Mouse (Mus musculus) induced T-regulatory cell, adult 2 months (primary cell): ENCODE measurements around the gene Gm44973.
"Not testable (repeated sequence)": the region's sequence is repeated elsewhere in the genome, so short reads cannot be mapped to it uniquely, and the experiment has no call there.

Experiments
- DNase-seq: peaks from one replicate; pipeline ENCODE4 v3.0.0-alpha.2; 2012; ENCODE audit warnings: low read depth

The Gm44973 gene

DNA sequence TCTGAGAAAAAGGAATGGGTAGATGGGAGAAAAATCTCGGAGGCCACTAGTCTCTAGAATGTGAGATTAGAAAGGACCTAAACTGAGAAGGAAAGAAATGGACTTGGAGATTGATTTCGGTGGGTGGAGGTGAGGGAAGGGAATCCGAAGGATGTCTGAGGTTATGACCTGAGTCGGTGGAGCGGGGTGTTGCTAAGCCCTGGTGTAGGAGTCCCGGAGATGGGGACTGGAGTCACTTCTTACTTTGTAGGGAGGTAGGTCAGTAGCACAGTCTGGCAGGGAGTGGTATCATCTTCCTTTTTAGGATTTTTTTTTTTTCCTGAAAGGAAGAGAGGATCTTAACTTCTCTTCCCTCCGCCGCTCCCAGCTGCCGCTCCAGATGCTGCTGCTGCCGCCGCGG, 37.1 kb downstream of the Gm44973 start:
- peak; percentile 48 for DNase-seq

DNA sequence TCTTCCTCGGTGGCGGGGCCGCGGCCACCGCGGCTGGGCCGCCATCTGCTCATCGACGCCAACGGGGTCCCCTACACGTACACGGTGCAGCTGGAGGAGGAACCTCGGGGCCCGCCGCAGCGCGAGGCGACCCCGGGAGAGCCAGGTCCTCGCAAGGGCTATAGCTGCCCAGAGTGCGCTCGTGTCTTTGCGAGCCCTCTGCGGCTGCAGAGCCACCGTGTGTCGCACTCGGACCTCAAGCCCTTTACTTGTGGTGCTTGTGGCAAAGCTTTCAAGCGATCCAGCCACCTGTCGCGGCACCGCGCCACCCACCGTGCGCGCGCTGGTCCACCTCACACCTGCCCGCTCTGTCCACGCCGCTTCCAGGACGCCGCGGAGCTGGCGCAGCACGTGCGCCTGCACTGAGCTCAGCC, 37.6 kb downstream of the Gm44973 start:
- DNase-seq: no peak

DNA sequence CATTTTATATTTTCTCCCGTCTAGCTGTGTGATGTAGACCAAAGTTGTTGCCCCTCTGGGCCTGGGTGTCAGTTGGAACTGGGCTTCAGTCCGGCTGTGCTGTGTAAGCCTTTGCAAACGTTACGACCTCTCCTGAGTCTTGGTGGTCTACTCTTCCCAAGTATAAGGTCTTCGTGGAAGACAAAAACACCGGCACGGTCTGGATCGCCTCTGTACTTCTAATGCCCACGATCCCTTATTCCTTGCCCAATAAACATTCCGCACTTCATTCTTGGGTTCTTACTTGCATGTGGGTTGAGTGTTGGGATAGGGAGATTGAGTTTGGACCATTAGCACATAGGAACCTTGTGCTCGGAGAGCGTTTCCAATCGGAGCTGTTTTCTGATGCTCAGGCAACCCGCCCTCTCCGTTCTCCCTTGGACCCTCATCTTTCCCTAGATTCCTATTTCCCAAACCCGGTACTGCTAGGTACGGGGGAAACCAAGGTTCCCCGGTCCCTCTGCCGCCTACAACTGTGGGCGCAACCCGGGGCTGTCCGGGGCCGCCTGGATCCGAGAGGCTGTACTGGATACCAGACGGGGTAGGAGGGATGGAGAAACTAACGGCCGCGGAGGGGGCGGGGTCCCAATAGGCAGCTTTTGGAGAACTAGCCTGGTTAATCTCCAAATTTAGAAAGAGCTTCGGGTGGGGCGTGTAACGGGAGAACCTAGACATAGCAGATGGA, 38.3 kb downstream of the Gm44973 start:
- DNase-seq: no peak

DNA sequence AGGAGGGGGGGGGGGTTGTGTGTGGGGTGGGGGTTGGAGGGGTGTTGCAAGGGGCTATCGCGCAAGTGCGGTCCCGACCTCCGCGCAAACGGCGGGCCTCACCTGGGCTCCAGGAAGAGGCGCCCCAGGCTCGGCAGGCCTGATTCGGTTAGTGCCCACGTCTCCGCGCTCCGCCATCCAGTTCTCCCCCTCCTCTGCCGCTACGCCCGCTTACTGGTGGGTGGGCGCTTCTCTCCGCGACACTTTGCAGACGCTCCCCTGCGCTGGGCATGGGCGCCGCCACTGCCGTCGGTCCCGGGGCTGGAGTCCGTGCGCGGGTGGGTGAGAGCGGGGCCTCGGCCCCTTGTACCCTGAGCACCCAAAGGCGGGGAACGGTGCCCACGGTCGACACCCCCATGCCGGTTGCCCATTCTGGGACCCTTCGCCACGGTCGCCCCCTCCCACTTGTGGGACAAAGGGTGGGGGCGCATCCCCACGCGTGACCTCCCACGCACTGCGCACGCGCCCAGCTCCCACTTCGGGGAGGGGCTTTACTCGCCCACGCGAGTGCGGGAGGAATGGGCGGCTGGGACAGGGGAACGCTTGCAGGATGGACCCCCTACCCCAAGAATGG, 41.5 kb downstream of the Gm44973 start:
- DNase-seq: no peak

DNA sequence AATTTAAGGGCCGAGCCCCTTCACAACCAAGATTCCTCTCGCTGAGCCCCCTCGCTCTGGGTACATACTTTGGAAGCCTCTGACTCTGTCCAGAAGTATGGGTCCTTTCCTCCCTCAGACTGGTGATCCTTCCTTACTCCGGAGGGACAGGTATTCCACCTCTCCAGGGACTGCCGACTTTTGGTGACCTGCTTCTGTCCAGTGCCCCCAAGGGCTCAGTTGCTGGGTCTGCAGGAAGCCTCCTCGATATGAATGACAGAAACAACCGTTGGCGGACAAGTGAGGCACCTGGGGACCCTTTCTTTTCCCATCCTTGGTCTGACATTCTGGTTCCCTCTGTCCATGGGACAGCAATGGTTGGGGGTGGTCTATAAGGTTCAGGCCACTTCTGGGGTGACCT, 42.1 kb downstream of the Gm44973 start:
- no peak for DNase-seq

DNA sequence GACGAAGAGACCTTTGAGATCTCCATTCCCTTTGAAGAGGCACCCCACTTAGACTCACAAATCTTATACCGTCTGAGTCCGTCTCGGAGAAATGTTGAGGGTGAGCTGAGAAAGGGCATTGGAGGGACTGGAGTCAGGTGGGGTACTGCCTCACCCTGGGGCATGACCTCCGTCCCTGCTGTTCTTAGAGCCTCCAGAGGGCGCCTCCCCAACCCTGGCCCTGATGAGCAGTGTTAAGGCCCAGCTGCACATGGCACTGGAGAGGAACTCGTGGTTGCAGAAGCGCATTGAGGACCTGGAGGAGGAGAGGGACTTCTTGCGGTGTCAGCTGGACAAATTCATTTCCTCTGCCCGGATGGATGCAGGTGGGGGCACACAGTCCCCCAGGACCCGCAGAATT, 42.5 kb downstream of the Gm44973 start:
- DNase-seq: peak; percentile 40

DNA sequence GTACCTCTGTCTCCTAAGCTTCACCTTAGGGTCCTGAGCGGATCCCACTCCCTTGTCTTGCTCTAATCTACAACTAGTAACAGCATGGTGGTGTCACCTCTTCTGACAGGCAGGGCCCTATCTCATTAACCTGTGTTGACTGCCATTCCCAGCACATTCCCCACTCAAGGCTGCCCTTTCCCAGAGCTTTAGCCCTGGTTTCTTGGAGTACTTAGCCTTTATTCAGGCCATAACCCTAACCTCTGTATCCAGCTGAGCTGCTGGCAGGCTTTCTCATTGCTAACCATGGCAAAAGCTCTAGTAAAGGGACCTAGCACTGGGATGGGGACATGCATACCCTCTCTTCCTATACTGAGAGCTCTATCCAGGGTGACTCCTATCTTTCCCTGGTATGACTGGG, 43.3 kb downstream of the Gm44973 start:
- no peak for DNase-seq

DNA sequence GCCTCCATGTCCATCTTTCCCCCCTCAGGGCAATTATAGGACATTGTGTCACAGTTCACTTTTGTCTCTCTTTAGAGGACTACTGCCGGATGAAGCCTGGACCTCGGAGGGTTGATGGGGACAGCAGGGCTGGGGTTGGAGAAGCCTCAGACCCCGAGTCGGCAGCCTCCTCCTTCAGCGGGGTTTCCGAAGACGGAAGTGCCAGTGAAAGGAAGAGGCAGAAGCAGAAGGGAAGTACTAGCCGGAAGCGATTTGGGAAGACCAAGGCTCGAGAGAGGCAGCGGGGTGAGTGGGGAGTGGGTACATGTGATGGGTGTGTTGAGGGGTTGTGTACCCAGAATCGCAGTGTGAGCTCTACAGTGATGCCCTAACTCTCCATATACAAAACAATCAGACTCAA, 44.1 kb downstream of the Gm44973 start:
- no peak for DNase-seq

DNA sequence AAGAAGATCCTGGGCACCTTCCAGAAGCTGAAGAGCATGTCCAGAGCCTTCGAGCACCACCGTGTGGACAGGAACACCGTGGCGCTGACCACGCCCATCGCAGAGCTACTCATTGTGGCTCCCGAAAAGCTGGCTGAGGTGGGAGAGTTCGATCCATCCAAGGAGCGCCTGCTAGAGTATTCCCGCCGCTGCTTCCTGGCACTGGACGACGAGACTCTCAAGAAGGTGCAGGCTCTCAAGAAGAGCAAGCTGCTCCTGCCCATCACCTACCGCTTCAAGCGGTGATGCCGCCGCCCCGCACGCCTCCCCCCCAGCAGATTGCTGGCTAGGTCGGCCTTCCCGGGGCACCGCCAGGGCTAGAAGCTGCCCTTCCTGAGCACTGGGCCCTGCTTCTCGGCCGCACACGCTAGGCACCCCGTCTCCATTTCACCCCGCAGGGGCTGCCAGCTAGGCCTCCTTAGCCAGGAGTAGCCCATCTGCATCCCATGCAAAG, 45.0 kb downstream of the Gm44973 start:
- peak; percentile 86 for DNase-seq

DNA sequence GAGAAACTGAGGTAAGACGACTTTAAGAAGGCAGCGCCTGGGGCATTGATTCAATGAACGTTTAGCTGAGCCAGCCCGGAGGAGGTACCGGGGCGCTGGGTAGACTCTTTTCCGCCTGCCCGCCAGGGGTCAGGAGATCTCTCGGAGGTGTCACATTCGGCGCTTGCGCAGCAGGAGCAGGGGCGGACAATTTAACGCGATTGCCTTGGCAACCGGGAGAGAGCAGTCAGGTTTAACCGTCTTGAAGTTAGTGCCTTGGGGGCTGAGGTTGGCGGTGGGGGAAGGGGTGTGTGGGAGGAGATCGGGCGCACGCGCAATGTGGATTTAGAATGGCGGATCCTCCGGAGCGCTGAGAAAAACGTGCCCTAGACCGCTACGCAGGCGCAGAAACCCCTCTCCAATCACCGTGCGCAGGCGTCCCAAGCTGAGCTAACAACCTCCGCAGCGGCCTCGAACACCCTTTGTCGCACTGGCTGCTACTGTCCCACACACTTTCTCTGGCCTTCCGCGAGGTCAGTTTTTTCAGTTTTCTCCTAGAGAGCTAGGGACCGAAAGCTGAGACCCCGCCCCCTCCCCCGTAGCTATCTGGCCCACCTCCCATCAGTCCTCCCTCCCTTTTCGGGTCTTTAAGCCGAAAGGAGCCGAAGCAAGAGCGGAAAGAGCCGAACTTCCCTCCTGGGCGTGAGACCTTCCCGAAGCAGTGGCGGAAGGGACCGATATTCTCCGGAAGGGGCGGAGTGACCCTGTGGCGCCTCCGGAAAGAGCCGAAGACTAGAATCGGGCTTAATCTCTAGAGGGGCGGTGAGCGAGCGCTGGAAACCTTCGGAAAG, 45.9 kb downstream of the Gm44973 start:
- DNase-seq: peak; percentile 99

DNA sequence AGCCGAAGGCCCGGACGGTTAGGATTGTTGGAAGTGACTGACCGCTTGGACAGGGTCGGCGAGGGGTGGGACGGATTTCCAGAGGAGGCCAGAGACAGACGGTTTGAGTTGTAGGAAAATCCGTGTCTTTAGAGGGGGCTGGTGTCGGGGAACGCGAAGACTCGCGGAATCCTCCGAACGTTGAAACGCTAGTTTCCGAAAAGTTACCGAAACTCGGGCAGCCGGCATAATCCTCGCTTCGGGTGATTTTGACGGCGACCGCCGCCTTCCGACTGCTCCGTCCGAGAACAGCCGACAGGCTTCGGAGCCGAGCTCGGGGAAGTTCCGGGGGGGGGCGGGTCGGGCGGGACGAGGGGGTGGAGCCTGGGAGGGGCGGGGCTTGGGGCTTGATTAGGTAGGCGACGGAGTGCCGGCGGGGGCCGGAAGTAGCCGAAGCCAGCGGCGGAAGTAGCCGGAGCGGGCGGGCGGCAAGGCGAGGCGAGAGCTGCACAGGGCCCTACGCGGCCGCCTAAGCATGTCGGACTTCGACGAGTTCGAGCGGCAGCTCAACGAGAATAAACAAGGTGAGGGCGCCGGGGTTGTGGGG, 46.6 kb downstream of the Gm44973 start, which contains the start of gene U2af2:
U2af2 (plus strand) TSS at position 370 of the 586 bp plus-strand sequence.
- peak; percentile 95 for DNase-seq

DNA sequence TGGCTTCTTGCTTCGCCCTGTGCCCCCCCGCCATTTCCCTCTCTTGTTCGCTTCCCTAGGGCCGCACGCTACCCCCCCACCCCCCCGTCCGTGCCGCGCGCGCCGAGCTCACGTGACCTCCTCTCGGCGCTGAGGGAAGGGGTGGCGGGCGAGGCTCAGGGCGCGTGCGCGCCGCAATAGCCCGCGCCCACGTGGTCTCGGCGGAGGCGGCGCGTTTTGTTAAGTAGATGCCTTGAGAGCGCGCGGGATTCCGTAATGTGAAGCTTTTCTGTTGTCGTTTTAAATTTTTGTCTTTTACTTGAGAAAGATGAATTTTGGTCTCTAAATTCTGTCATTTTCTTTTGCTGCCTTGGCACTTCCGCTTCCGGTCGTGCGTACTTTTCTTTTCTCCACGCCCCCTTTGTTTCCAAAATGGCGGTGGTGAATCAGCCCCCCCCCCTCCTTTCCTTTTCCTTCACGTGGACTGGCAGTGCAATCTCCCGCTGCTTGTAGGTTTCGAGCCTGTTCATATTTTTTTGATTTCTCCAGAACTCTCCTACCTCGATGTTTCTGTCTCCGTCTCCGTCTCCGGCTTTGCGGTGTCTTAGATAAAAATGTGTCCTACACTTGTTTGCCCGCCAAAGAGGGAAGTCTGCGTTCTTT, 47.2 kb downstream of the Gm44973 start:
- DNase-seq: peak; percentile 96

DNA sequence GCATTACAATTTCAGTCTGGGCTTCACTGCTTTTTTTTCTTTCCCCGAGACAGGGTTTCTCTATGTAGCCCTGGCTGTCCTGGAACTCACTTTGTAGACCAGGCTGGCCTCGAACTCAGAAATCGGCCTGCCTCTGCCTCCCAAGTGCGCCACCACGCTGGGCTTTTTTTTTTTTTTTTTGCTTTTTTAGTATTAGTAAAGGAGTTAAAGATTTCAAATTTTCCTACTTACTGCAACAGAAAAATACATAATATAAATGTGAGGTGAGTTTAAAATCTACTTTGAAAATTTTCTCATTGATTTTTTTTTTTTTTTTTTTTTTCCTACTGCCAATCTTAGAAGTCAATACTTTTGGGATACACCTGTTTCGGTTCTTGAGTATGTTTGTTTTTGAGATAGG, 49.6 kb downstream of the Gm44973 start:
- no peak for DNase-seq

DNA sequence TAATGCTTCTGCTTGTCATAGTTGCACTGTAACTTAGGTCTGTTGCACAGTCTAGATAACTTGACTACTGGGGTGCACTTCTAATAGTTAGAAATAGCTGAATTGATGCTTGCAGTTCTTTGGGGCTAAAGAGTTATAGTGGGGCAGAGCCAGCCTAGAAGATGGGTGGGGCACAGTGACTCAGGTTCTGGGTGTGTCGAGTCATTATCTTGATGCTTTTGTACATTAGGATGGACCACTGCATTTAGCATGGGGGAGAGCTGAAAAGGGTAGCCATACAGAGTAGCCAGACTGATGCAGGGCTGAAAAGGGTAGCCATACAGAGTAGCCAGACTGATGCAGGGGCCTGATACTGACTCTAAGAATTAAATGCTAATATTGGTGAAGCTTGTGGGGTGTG, 58.3 kb downstream of the Gm44973 start:
- no peak for DNase-seq

DNA sequence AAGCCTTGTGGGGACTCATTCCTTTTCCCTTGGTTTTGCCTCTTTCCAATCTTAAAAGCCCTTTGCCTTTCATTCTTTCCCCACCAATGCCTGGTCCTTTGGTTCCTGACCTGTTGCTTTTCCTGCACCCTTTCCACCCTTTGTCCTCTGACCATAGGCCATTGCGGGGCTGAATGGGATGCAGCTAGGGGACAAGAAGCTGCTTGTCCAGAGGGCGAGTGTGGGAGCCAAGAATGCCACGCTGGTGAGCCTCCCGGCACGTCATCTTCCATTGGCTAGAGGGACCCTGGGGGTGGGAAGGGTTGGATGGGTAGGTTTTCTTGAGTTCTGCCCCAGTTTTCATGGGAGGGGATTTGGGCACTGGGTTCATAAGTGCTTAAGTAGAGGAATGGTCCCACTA, 59.7 kb downstream of the Gm44973 start:
- no peak for DNase-seq

DNA sequence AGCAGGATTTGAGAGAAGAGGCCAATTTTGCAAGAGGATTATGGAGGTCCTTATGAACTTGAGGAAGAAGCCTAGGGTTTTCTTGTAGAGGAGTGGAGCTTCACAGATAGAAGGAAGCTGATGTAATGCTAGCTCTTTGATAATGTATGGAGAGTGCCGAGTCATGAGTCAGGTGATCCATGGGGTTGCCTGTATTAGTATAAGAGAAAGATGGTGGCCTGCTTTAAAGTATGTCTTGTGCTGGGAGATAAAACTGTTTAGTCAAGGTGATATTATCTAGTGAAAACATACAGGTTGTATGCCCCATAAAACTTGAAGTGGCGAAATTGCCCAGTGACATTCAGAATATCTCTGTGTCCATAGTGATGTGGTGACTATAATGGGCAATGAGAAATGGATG, 61.6 kb downstream of the Gm44973 start:
- no peak for DNase-seq

DNA sequence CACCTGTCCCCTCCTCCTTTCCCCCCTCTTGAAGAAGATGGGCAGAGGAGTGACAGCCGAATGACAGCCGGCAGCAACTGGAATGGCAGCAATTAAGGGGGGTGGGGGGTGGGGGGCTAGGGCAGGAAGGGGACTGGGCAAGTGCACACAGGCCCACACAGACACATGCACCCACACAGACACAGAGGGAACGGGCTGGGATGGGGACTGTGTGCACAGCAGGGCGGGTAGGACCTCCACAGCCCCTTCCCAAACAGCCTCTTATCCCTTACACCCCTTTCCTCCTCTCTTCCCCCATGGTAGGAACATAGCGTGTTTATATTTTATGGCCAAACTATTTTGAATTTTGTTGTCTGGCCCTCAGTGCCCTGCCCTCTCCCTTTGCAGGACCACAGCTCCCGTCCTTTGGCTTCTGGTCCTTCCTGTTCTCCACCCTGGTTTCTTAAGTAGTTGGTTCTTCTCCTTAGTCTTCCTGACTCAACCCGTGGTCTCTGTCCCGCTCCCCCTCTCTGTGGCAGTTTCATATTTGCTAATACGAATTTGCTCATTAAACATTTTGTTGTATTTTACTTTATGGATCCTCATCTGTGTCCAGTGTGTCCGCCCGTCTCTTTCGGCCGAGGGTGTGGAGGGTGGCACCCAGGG, 64.2 kb downstream of the Gm44973 start:
- not testable (repeated sequence) for DNase-seq

DNA sequence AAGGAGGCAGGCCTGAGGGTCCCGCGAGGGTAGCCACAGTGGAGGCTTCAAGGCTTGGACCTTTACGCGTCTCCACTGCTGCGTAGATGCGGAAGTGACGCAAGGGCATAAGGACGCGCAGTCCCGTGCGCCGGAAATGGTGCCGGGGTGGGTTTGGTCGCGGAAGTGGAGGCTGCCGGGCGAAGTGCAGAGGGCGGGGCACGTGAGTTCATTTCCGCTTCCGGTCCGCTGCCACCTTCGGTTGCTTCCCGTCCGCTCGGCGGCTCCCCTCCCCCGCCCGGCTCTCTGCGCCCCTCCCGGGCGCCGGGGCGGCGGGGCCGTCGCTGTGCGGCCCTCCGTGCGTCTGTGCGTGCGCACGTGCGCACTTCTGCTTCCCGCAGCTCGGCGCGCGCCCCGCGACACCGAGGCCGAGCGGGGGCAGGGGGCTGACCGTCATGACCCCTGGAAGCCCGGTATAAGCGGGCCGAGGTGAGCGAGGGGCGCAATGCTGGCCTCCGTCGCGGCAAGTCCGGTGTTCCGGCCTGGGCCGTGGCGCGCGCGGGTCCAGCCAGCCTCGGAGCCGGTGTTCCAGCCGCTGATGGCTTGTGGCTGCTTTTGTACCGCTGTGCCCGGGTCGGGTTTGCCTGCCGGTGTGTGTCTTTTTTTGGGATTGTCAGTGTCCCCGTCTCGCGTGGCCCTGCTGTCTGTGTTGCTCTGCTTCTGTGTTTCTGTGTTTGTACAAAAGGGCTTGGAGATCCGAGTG, 64.9 kb downstream of the Gm44973 start, which contains the start of gene Epn1:
Epn1 (plus strand) TSS at position 226 of the 742 bp plus-strand sequence.
- DNase-seq: peak; percentile 99

DNA sequence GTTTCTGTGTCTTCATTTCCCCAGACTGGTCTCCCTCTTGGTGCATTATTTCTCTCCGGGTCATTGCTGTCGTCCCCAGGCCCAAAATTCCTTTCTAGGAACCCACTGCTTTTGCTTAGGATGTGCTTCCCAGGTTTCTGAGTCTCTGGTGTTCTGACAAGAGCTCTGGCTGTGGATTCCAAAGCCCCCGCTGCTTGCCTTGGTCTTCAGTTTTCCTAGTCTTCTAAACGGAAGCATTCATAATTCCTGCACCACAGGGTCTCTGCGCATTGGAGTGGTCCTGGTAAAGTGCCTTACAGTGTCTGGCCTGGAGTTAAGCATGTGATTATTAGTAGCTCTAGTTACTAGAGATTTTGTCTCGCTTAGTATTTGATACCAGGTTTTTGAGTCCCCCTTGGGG, 65.5 kb downstream of the Gm44973 start:
- no peak for DNase-seq

DNA sequence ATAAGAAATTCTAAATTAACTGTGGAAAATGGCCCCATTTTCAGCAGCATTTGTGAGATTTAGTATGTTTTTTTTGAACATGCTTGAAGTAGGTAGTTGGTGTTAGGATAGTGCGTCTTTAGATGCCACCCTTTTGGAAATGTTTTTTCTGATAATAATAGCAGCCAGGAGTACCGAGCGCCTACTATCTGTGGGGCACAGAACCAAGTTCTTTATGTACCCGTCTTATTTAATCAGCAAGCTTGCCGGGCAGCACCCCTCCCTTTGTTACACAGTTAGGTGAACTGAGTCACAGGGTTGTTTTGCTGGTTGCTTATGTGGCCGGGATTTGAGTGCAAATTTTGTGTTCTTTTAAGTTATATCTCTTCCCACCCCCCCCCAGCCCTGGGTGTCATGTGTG, 65.9 kb downstream of the Gm44973 start:
- DNase-seq: no peak

DNA sequence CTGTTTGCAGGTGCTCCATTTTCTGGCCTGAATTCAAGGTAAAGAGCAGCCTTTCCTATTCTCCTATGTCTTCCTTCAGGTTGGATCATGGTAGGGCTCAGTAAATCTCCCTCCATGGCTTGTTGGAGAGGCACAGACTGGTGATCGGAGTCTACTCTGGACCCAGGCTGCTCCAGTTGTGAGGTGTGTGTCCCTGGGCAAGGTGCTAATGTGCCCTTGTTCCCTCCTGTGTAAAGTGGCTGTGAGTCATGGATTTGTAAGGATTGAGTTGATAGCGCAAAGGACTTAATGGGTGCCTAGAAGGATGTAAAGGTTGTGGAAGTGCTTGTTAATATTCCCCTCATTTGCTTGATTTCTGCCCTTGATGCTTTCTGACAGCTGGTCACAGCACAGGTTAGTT, 66.6 kb downstream of the Gm44973 start:
- no peak for DNase-seq
